Mouse (Mus musculus): ENCODE measurements around the gene Slc26a3. TPM values are rescaled to one million over a fixed set of nuclear protein-coding genes. Genes with fewer than 3 reads are reported as not detected.
"Not testable (repeated sequence)": the region's sequence is repeated elsewhere in the genome, so short reads cannot be mapped to it uniquely, and the experiment has no call there.

Slc26a3 gene
- polyA plus RNA-seq, 2 experiments from 2014 or later = 0.20 TPM; not detected in 1

- ATAC-seq = no peak
These were observed 31.4 kb downstream of the Slc26a3 start for GRCm38 (mm10) chr12:31421901-31422574.

DNA sequence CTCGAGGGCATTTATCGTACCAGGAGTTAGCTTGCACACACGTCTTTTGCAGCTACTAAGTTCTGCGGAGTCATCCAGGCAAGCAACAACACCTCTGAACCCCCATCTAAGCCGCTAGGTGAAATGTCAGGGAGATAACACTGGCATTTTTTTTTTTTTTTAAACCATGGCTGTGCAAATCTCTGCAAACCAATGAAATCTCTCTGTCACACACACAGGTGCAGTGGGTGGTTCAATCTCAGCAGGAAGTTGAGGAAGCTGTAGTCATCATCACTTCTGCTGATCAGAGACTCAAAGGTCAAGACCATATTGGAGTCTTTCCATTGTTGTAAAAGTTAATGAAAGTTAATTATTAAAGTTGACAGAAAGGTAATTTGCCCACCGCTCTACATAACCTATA lies 47.1 kb downstream of the Slc26a3 start:
- ATAC-seq = no peak

DNA sequence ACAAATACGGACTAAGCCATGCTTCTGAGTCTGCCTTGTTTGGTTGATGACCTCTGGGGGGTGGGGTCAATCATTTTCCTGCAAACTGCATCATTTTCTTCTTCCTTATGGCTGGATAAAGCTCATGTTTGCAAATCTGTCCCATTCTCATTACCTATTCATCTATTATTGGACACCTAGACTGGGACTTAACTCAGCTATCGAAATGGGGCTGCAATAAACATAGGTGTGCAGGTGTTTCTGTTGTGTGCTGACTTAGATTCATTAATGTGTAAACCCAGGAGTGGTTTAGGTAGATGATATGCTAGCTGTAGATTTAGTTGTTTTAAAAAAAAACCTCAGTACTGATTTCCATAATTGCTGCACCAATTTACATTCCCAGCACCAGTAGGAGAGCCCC lies 48.9 kb downstream of the Slc26a3 start:
- no peak for ATAC-seq

GRCm38 (mm10) chr12:31444131-31444546 lies 53.5 kb downstream of the Slc26a3 start:
- ATAC-seq = no peak

- ATAC-seq = no peak
These were observed 54.2 kb downstream of the Slc26a3 start for GRCm38 (mm10) chr12:31444827-31445226.

DNA sequence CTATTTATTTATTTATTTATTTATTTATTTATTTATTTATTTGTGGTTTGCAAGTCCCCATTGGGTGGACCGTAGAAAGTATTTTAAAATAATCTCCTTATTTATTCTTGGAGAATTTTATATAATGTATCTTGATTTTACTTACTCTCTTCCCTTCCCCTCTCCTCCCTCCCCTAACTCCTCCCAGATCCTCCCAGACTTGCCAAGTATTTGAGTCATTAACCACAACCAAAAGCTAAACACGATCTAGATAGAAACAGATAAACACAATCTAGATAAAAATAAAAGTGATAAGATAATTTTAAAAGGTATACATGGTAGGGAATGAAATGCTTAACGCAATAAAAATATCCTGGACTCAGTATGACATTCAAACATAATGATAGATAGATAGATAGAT lies 58.7 kb downstream of the Slc26a3 start:
- ATAC-seq = no peak

GRCm38 (mm10) chr12:31456271-31456670 lies 65.6 kb downstream of the Slc26a3 start:
- ATAC-seq = no peak

DNA sequence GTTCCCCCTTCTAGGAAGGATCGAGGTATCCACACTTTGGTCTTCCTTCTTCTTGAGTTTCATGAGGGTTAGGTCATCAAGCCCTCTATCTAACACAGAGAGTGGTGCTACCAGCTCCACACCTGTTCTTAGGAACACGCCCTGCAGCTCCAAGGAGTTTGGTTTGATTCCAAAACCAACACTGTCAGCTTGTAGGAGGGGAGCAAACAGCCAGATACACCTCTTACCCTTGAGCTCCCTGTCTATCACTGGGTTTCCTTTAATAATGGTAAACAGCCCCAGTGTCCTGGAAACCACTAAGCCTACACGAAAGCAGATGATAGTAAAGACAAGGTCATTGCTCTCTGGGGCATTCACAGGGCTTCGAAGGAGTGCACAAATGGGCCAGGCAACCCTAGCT lies 67.8 kb downstream of the Slc26a3 start:
- no peak for ATAC-seq

DNA sequence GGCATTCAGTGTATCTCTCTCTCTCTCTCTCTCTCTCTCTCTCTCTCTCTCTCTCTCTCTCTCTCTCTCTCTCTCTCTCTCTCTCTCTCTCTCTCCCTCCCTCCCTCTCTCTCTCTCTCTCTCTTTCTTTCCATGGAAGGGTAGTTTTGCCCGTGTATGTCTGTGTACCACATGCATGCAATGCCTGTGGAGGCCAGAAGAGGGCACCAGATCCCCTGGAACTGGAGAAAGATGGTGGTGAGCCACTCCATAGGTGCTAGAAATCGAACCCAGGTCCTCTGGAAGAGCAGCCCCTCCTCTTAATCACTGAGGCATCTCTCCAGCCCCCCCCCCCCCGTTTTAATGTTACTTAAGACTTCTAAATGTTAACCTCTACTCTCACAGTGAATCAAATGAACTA lies 69.6 kb downstream of the Slc26a3 start:
- not testable (repeated sequence) for ATAC-seq

GRCm38 (mm10) chr12:31461371-31461770 lies 70.7 kb downstream of the Slc26a3 start:
- no peak for ATAC-seq

- no peak for ATAC-seq
These were observed 71.9 kb downstream of the Slc26a3 start for GRCm38 (mm10) chr12:31462615-31463014.

GRCm38 (mm10) chr12:31478182-31478581 lies 87.5 kb downstream of the Slc26a3 start:
- not testable (repeated sequence) for ATAC-seq

GRCm38 (mm10) chr12:31486431-31486830 lies 95.8 kb downstream of the Slc26a3 start:
- ATAC-seq = no peak

GRCm38 (mm10) chr12:31498936-31499313 lies 108.3 kb downstream of the Slc26a3 start:
- peak; percentile 12 for ATAC-seq

GRCm38 (mm10) chr12:31499314-31500131 lies 108.9 kb downstream of the Slc26a3 start, which contains the start of gene Cbll1:
TSS of gene Cbll1 (minus strand) at chr12:31499616.
- peak; percentile 87 for ATAC-seq

- ATAC-seq = no peak
These were observed 109.5 kb downstream of the Slc26a3 start for GRCm38 (mm10) chr12:31500196-31500595.

- no peak for ATAC-seq
These were observed 110.6 kb downstream of the Slc26a3 start for GRCm38 (mm10) chr12:31501266-31501665.

GRCm38 (mm10) chr12:31503211-31503610 lies 112.5 kb downstream of the Slc26a3 start:
- no peak for ATAC-seq

GRCm38 (mm10) chr12:31507718-31508364 lies 117.2 kb downstream of the Slc26a3 start:
- no peak for ATAC-seq

DNA sequence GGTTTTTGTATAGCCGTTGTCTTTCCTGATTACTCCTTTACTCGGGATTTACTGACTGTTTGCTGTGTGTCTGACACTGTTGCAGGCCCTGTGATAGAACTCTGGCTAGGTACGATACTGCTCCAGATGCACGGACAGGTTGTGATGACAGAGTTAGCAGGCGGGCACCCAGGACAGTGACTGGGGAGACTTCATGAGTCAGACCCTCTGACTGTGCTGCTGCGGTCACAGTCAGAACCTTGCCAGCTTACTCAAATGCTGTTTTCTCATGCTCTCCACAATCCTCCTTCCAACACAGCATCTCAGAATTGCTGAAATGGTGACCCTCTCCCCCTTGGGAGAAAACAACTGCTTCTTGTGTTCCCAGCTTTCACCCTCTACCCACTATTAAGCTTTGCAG lies 117.8 kb downstream of the Slc26a3 start:
- ATAC-seq = no peak

- no peak for ATAC-seq
These were observed 120.5 kb downstream of the Slc26a3 start for GRCm38 (mm10) chr12:31511218-31511617.

DNA sequence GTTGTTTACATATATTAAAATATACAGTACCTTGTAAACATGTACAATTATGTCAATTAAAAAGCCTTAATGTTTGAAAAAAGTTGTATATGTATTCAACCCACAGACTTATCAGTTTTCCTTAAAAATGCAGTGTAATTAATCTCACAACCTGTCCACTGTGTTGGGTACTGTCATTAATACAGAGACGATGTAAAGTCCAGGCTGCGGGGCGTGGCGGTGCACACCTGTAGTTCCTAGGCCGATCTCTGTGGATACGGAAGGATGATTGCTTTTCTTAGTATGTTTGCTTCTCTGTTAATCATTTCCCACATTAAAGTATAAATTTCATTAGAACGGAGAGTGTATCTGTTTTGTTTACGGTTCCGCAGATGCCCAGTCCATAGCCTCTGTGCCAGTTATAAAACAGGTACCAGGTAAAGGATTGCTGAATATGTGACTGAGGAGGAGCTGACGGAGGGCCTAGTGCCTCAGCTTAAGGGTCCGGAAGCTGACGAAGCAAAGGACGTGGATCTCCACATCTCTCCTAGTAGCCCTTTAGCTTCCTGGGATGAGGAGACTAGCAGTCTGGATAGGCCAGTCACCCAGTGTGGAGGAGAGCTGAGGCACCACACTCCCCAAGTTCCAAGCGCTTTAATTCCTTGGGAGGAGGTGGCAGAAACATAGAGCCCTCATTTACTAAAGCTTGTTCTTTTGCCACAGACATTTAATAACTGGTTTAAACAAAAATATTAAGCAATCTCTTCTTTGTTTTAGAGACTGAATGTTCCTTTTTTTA lies 122.2 kb downstream of the Slc26a3 start:
- ATAC-seq = no peak
